Mouse (Mus musculus) granulocyte monocyte progenitor cell, adult 5-6 weeks (primary cell): ENCODE results near the gene 6330409D20Rik. TPM values are rescaled to one million over a fixed set of nuclear protein-coding genes. Genes with fewer than 3 reads are reported as not detected.

Source experiments
- ATAC-seq: replicated peaks from 2 replicates; pipeline ENCODE4 v1.8.0; 2016; ENCODE audit warnings: mild to moderate bottlenecking, moderate TSS enrichment, inconsistent platforms; ENCODE audit not compliant: poor library complexity, severe bottlenecking
- total RNA-seq, 2 experiments: library from RNA; stranded (forward) in 1 of 2; stranded (reverse) in 1 of 2; fragments of 200-712, 200-1000 nt in 1 of 2; fragments of >200 nt in 1 of 2; fragmentation: Nextera tagmentation in 1 of 2; gene quantifications; 2 replicates each; pipeline ENCODE4 v1.2.3; 2014 to 2017

The 6330409D20Rik gene
- total RNA-seq (2014; fragmentation: Nextera tagmentation) = not detected in 2 replicates
- not detected in 2 replicates for total RNA-seq (2017)

DNA sequence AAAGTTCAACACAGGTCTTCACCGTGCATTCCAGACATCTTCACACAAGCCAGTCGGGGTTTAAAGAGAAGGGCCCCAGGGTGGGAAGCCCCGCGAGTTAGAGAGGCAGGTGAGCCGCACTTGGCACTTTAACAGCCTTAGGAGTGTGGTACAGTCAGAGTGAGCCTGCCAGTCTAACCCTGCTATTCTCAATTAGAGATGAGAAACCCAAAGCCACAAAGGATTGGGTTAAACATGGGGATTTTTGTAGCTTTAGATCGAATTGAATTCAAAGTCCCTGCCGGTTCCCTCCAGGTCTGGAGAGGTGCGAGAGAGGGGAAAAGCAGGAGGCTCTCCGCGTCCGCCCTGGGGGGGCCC, at the start of gene 6330409D20Rik:
Gene 6330409D20Rik, minus strand, starts transcription at position 101 of the 357 bp plus-strand sequence.
- ATAC-seq = no peak

DNA sequence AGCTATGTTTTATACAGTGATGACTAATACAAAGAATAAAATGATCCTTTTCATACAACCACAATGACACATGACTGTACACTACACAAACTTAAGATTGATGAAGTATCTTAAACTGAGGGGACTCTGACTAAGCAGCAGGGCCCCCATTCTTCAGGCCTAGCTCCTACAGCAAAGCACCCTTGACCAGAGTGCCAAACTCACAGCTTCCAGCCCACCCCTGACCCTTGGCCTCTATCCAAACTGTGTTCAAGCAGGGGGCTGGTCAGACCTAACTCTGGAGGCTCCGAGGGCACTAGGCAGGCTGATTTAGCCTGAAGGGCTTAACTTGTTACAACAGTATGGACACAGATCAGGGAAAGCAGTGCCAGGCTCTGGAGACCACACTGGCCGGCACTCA, 47.8 kb upstream of the 6330409D20Rik start:
- no peak for ATAC-seq

DNA sequence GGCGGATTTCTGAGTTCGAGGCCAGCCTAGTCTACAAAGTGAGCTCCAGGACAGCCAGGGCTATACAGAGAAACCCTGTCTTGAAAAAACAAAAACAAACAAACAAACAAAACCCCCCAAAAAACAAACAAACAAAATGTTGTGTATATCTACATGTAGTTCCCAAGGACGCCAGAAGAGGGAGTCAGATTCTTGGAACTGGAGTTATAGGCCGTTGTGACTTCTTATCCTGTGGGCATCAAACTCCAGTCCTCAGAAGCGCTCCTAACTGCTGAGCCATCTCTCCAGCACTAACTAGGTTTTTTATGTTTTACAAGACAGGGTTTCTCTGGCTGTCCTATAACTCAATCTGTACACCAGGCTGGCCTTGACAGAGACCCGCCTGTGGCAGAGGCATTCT, 46.4 kb upstream of the 6330409D20Rik start:
- ATAC-seq = no peak

DNA sequence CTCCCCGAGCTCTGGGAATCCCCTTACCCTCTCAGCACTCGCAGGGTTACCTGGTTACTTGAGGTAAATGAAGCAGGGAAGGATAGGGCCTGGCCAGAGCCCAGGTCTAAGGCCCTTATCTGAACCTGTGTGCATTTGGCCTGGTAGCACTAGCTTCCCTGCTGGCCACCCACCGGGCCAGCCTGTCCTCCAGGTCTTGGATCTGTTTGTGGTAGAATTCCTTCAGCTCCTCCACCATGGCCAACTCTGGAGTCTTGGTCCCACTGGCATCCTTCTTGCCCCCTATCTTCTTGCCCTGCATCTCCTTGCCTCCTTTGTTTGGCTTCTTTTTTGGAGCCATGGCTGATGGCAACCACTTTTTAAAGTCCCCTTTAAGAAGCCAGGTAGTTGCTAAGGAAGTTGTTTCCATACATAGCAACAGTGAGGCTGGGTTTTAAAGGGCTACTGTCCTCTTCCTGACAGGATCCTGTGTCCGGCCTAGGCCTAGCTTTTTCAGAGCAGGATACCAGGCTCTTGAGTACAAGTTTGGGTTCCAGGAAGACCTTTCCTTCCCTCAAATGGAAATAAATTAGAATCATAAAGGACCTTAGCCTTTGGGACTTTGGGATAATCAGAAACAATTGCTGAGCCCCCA, 43.3 kb upstream of the 6330409D20Rik start, which contains the start of gene Cfap157:
Gene Cfap157, minus strand, starts transcription at position 381 of the 634 bp plus-strand sequence.
- ATAC-seq = no peak

DNA sequence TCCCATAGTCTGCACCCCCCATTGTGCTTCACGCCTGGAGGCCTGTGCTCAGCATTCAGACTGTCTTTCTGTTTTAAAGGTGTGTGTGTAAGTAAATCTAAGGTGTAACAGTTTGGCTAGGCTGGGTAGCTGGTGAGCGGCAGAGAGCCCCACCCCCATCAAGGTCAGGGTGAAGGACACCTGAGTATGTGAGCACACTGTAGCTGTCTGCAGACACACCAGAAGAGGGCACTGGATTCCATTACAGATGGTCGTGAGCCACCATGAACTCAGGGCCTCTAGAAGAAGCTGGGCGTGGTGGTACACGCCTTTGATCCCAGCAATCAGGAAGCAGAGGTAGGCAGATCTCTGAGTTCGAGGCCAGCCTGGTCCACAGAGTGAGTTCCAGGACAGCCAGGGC, 40.9 kb upstream of the 6330409D20Rik start:
- ATAC-seq = no peak

DNA sequence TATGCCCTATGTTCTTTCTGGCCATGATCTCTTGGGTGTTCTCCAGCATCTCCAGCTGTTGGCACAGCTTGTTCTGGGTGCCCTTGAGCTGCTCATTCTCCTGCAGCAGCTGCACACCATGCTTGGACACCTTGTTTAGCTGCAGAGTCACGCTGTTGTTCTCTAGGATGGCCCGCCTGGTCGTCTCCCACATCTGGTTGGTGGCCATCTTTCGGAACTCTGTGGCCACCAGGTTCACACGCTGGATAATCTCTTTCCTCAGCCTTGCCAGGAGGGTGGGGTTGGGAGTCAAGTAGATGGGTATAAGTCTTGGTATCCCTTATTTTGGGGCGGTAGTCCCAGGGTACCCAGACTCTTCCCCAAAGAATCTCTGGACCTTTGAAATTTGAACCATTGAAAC, 38.9 kb upstream of the 6330409D20Rik start:
- ATAC-seq = no peak

DNA sequence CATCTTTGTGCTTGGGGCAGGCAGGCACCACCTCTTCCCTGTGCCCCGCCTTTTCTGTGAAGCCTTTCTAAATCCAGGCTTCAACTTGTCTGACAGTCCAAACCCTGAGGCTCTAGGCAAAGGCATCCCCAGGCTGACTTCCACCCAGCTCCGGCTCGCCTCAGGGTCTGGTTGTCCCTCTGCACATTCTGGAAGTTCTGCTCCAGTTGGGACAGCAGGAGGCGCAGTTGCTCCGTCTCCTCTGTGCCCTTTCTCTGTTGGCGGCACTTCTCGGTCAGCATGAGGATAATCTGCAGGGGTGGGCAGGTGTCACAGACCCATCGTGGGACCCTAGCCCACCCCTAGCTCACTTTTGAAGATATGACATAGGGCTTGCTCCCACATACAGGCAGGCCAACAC, 38.3 kb upstream of the 6330409D20Rik start:
- peak; percentile 37 for ATAC-seq

DNA sequence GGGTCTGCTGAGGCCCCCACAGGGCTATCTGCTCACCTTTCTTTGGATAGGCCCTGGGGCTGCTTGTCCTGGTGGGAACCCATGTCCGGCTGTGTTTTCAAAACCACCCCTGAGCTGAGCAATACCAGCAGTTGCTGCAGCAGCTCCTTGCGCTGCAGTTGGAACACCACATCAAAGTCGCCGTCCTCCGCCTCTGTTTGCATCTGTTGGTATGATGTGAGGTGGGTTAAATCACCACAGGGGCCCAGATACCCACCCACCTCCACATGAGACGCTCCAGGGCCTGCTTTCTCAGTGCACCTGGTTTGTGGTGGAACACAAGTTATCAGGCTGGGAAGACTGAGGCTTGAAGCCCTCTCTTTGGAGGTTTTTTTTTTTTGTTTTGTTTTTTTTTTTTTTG, 37.3 kb upstream of the 6330409D20Rik start:
- no peak for ATAC-seq

DNA sequence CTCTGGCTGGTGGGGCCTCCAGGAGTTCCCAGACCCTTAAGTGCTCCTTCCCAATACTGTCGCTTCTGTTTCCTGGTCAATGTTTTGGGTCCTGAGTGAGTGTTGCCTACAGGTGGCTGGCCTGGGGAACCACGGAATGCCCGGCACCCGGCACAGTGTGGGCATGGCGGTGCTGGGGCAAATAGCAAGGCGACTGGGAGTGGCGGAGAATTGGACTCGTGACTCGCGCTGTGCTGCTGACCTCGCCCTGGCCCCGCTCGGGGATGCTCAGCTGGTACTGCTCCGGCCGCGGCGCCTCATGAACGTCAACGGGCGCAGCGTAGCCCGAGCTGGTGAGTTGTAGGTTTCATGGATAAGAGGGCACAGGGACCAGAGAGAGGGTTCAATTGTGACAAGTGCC, 35.4 kb upstream of the 6330409D20Rik start:
- ATAC-seq = 0 out of 2 replicates have a peak, but pooled peaks have one; percentile 9

DNA sequence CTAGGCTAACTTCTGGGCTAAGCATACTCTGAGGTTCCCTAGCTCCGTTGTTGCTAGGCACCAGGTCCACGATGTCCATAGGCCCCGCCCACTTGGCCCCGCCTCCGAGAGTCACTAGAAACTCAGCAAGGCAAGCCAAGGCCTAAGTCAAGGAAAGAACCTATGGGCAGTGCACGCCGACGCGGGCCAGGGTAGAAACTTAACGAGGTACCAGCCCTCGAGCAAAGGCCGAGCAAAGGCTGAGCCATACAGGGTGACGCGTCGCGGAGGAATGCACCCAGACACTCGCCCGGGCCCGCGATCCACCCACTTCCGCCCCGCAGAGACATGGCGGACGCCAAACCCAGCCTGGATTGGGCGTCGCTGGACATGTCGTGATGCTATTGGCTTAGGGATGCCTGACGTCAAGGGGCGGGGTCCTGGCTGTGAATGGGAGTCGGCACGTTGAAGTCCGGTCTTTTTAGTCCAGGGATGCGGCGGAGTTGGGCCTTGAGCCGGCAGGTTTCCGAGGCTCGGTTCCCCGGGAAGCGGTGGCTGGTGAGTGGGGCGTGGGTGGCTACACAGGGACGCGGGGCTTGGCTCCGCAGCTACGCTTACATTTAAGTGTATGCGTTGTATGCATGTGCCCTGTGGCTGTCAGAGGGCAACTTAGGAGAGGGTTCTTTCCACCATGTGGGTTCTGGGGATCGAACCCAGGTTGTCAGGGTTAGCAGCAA, 34.7 kb upstream of the 6330409D20Rik start, which contains the start of the genes Ttc16 and Ptrh1:
Gene Ttc16, minus strand, starts transcription at position 275 of the 716 bp plus-strand sequence.
Gene Ptrh1, plus strand, starts transcription at position 428 of the 716 bp plus-strand sequence.
- ATAC-seq = peak; percentile 94

DNA sequence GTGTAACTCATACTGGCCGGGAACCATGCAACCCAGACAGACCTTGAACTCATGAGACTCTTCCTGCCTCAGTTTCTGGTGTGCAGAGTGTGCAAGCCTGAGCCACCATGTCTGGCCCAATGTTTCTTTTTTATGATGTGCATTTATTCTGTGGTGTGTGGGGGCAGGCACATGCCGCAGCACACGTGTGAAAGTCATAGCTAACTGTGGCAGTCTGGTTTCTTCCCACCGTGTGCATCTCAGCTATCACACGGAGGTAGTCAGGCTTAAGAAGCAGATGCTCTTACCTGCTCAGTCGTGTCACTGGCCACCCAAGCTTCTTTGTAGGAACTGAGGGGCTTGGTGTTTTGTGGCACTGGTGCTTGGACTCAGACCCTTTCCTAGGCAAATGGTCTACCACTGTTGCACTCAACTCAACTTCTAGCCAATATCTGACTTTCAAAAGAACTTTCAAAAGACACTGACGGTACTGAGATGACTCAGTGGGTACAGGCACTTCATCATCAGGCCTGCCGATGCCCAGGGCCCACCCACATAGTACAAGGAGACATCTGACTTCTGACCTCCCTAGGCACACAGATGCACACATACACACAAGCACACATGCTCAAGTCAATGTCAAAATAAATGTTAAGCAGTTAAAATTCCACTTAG, 31.9 kb upstream of the 6330409D20Rik start:
- ATAC-seq = no peak

DNA sequence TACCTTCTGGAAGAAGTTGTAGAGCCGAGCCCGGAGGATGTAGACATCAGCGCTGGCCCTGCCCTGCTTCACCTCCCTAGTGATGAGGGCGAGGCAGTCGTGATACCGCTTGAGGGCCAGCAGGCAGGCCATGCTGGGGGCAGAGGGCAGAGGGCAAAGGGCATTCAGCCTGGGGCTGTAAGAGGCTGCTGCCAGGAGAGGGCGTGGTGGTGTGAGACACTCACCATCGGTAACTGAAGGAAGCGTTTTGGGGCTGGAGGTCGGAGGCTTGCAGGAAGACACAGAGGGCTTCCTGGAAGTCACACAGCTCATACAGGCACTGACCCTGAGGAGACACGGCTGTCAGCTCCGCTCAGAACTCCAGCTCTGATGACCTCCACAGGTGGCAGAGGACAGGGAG, 31.1 kb upstream of the 6330409D20Rik start:
- ATAC-seq = no peak

DNA sequence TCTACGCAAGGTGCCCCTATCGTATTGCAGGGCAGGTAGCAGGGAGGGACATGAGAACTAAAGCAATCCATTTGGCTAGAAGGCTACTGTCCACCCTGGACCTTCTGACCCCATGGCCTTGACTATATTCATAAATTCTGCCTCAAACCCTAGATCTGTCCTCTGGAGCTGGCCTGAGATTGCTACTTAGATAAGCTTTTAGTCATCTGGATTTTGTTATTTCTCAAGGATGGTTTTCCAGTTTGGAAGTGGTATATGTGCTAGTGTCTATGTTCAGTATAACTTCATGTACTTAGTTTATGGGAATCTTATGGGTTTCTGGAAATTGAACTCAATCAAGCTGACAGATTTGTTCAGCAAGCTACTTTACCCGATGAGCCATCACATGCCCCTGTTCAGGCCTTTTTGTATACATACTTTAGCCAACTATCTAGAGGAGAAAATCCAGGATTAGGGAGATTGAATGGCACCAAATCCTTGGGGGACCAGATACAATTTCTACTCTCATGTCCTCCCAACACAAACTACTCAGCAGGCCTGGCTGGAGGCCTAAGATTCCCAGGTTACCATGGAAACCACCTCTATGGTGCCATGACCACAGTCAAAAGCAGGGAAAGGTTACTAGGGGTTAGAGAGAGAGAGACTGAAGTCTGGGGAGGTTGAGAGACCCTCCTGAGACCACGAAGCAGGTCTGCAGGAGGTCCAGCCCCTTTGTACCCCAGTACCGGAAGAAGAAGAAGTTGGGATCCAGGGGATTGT, 28.7 kb upstream of the 6330409D20Rik start:
- no peak for ATAC-seq

DNA sequence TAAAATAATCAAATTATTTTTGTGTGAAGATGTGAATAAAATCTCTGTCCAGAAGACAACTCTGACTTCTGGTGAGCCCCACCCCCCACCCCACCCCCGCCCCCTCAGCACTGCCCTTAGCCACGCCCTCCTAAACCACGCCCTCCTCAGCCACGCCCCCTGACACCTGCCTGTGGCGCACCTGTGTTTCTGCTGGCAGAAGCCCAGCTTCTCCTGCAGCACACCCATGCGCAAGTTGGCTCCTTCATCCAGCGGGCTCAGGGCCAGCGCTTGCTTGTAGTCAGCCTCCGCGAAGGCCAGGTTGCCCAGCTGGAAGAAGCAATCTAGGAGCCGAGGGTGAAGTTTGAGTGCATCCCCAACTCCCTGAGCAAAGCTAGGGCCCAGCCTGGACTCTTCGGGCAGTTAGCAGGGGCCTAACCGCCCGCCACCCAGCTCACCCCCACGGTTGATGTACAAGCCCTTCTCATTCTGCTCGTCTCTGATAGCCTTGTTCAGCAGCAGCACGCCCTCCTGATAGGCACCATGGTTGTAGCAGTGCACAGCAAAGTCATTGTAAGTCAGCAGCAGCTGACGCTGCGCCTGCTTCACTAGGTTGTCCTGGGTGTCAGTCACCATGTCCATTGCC, 28.0 kb upstream of the 6330409D20Rik start:
- no peak for ATAC-seq

DNA sequence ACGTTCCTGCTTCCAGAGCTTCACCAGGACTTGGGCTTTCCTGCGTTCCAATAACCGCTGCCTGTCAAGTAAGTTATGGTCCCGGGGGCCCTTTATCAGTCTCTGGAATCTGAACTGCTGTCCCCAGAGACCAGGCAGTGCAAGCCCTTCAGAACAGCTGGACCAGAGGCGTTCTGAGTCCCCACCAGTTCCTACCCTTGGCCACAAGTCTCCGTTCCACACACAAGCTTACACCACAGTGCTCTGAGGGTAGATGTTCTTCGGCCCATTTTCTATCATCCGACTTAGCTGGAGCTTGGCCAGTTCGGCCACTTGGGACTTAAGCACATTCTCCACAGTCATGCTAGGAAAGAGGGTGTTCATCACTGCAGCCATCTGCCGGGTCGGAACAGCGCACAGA, 26.4 kb upstream of the 6330409D20Rik start:
- ATAC-seq = no peak

DNA sequence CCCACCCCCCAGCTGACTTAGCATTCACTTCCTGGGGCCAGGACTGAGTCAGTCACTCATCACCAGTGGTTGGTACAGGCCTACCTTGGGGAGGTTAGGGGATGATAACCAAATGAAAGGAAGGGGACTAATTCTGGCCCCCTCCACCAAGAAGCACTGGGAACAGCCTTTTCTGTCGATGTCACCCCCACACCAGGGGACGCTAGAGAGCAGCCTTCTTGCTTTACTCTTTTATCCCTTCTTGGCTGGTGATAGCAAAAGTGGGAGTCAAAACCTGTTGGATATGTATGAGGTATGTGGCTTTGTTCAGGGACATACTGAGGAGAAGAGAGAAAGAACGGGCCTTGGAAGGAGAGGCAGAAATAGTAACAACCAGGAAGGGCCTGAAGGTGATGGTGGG, 22.5 kb upstream of the 6330409D20Rik start:
- ATAC-seq = no peak

DNA sequence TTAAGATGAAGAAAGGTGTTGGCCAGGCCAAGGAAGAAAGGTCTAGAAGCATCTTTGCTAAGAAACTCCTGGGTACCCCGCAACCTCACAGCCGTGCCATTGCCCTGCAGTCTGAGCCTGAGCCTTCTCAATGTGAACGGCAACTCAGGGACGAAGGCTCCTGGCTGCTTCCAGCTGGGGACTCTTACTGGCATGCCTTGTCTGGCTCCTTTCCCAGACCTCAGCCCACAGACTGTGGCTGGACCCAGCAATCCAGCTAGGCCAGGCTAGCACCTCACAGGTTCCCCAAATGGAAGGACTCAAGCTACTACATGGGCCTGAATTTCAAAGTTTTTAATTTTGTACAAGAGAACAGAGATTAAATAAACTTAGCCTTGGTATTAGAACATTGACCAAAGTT, 21.0 kb upstream of the 6330409D20Rik start:
- ATAC-seq = no peak

DNA sequence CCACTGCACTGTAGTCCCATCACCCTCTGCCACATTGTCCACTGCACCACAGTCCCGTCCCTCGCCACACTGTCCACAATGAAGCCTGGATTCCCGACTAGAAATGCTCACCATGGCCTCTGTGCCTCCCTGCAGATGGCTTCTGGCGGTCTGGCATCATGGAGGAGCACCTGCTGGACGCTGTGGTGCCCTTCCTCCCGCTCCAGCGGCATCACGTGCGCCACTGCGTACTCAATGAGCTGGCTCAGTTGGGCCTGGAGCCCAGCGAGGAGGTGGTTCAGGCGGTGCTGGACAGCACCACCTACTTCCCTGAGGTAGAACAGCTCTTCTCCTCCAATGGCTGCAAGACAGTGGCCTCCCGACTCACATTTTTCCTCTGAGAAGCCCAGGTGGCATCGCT, 20.5 kb upstream of the 6330409D20Rik start:
- ATAC-seq = no peak

DNA sequence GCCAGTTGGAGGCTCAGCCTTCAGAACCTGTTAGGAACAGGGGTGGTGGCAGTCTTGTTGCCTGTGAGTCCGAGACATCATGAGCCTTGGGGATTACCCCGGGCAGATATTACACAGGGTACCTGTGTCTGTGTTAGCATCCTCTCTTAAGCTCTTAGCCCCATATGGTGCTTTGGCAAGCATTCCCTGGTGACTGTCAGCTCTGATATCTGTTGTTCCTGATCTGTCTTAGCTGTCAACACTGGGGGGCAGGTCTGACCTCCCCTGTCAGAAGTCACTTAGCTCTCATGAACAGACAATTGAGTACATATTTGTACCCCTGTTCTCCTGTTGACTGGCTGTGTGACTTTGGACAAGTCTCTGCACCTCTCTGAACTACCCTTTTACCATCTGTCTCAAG, 18.2 kb upstream of the 6330409D20Rik start:
- no peak for ATAC-seq

DNA sequence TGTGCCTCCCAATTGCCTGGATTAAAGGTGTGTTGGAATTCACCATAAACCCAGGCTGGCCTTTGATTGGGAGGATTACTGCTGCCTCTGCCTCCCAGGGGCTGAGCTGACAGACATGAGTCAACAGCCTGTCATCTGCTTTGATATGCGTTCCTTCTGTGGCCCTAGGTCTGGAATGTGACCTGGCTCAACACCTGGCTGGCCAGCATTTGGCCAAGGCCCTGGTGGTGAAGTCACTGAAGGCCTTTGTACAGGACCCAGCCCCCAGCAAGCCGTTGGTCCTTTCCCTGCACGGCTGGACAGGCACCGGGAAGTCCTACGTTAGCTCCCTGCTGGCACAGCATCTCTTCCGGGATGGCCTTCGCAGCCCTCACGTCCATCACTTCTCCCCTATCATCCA, 17.7 kb upstream of the 6330409D20Rik start:
- no peak for ATAC-seq
